Mouse (Mus musculus) MEL (cell line): ENCODE data around the gene Prodh2. TPM values are rescaled to one million over a fixed set of nuclear protein-coding genes. Genes with fewer than 3 reads are reported as not detected.

Experiments used
- DNase-seq: peaks from one replicate; pipeline ENCODE4 v3.0.0; 2011; ENCODE audit warnings: low read depth, low spot score
- H3K27ac ChIP-seq: 2 replicates; pipeline ENCODE4 v1.5.1; 2012; ENCODE audit warnings: low read depth, mild to moderate bottlenecking, control low read depth, low read length, moderate library complexity; ENCODE audit not compliant: control insufficient read depth
- H3K27me3 ChIP-seq, 2 experiments: fragments of 150-350 bp in 1 of 2; sonication (generic) in 1 of 2; 2 replicates each; pipeline ENCODE4 v1.6.1; 2012; ENCODE audit warnings: low read length in 2 of 2, mild to moderate bottlenecking in 2 of 2, improper control_type of control experiment in 1 of 2, moderate library complexity in 1 of 2; ENCODE audit not compliant: insufficient read depth in 2 of 2, control insufficient read depth in 1 of 2
- H3K36me3 ChIP-seq, 2 experiments: 2 replicates each; pipeline ENCODE4 v1.6.1; 2012 to 2014; ENCODE audit warnings: low read length in 2 of 2, improper control_type of control experiment in 1 of 2, inconsistent platforms in 1 of 2, mild to moderate bottlenecking in 1 of 2; ENCODE audit not compliant: insufficient read depth in 2 of 2, control insufficient read depth in 1 of 2
- H3K4me1 ChIP-seq, 2 experiments: fragments of 150-350 bp in 1 of 2; sonication (generic) in 1 of 2; 2 replicates each; pipeline ENCODE4 v1.6.1; 2012; ENCODE audit warnings: low read length in 2 of 2, improper control_type of control experiment in 1 of 2, mild to moderate bottlenecking in 1 of 2; ENCODE audit not compliant: insufficient read depth in 2 of 2, control insufficient read depth in 1 of 2
- H3K4me3 ChIP-seq, 2 experiments: fragments of 150-350 bp in 1 of 2; sonication (generic) in 1 of 2; 2 replicates each; pipeline ENCODE4 v1.5.1; 2012; ENCODE audit warnings: low read depth in 2 of 2, low read length in 2 of 2, mild to moderate bottlenecking in 2 of 2, moderate library complexity in 2 of 2, control low read depth in 1 of 2, improper control_type of control experiment in 1 of 2; ENCODE audit not compliant: control insufficient read depth in 1 of 2, insufficient read depth in 1 of 2
- H3K79me2 ChIP-seq: 2 replicates; pipeline ENCODE4 v1.6.1; 2012; ENCODE audit warnings: mild to moderate bottlenecking, low read length, moderate library complexity; ENCODE audit not compliant: control insufficient read depth, poor library complexity, insufficient read depth
- H3K9ac ChIP-seq: 2 replicates; pipeline ENCODE4 v1.6.1; 2012; ENCODE audit warnings: low read depth, mild to moderate bottlenecking, control low read depth, low read length, moderate library complexity; ENCODE audit not compliant: control insufficient read depth, poor library complexity, severe bottlenecking
- H3K9me3 ChIP-seq: fragments of 150-350 bp; sonication (generic); replicated peaks from 2 replicates; pipeline ENCODE4 v1.6.1; 2012; ENCODE audit warnings: mild to moderate bottlenecking, low read length, improper control_type of control experiment, moderate library complexity; ENCODE audit not compliant: insufficient read depth
- CHD2 ChIP-seq: IDR thresholded peaks from 2 replicates; pipeline ENCODE4 v1.6.1; 2011; ENCODE audit warnings: low read length, improper control_type of control experiment
- CTCF ChIP-seq, 3 experiments: IDR thresholded peaks in 2 of 3; conservative IDR thresholded peaks in 1 of 3; 2 replicates each; pipeline ENCODE4 v1.5.1; 2011 to 2012; ENCODE audit warnings: low read length in 3 of 3, low read depth in 2 of 3, mild to moderate bottlenecking in 2 of 3, improper control_type of control experiment in 1 of 3, inconsistent platforms in 1 of 3, mixed read lengths in 1 of 3, moderate library complexity in 1 of 3; ENCODE audit not compliant: control insufficient read depth in 1 of 3, insufficient read depth in 1 of 3, poor library complexity in 1 of 3, severe bottlenecking in 1 of 3
- ELF1 ChIP-seq: IDR thresholded peaks from 2 replicates; pipeline ENCODE4 v1.6.1; 2014; ENCODE audit warnings: low read depth, mild to moderate bottlenecking, inconsistent platforms, low read length, improper control_type of control experiment, moderate library complexity
- ETS1 ChIP-seq: IDR thresholded peaks from 2 replicates; pipeline ENCODE4 v1.6.1; 2012; ENCODE audit warnings: low read depth, mild to moderate bottlenecking, inconsistent platforms, low read length, improper control_type of control experiment, moderate library complexity
- GABPA ChIP-seq: IDR thresholded peaks from 2 replicates; pipeline ENCODE4 v1.6.1; 2012; ENCODE audit warnings: low read depth, mild to moderate bottlenecking, inconsistent platforms, low read length, improper control_type of control experiment, moderate library complexity
- HCFC1 ChIP-seq: IDR thresholded peaks from 2 replicates; pipeline ENCODE4 v1.6.1; 2012; ENCODE audit warnings: low read depth, mild to moderate bottlenecking, inconsistent platforms, low read length, improper control_type of control experiment, moderate library complexity
- JUND ChIP-seq: IDR thresholded peaks from 2 replicates; pipeline ENCODE4 v1.6.1; 2011; ENCODE audit warnings: low read depth, mild to moderate bottlenecking, improper control_type of control experiment, low read length
- KAT2A ChIP-seq: conservative IDR thresholded peaks from 2 replicates; pipeline ENCODE4 v1.6.1; 2012; ENCODE audit warnings: low read depth, low read length, improper control_type of control experiment, inconsistent platforms
- MAFK ChIP-seq: IDR thresholded peaks from 2 replicates; pipeline ENCODE4 v1.6.1; 2011; ENCODE audit warnings: low read depth, mild to moderate bottlenecking, low read length, improper control_type of control experiment, borderline replicate concordance
- MAX ChIP-seq: IDR thresholded peaks from 2 replicates; pipeline ENCODE4 v1.6.1; 2011; ENCODE audit warnings: low read length, improper control_type of control experiment
- MEF2A ChIP-seq: IDR thresholded peaks from 2 replicates; pipeline ENCODE4 v1.6.1; 2014; ENCODE audit warnings: low read depth, mild to moderate bottlenecking, inconsistent platforms, low read length, improper control_type of control experiment; ENCODE audit not compliant: poor library complexity, insufficient replicate concordance, severe bottlenecking; ENCODE audit errors: extremely low read depth
- MYC ChIP-seq: IDR thresholded peaks from 2 replicates; pipeline ENCODE4 v1.6.1; 2011; ENCODE audit warnings: low read depth, mild to moderate bottlenecking, low read length, improper control_type of control experiment, moderate library complexity
- POLR2AphosphoS2 ChIP-seq: IDR thresholded peaks from 2 replicates; pipeline ENCODE4 v1.6.1; 2011; ENCODE audit warnings: low read length, improper control_type of control experiment
- RAD21 ChIP-seq: IDR thresholded peaks from 2 replicates; pipeline ENCODE4 v1.6.1; 2011; ENCODE audit warnings: mild to moderate bottlenecking, low read depth, low read length, improper control_type of control experiment
- SIN3A ChIP-seq: IDR thresholded peaks from 2 replicates; pipeline ENCODE4 v1.6.1; 2012; ENCODE audit warnings: low read length, improper control_type of control experiment, inconsistent platforms
- TAL1 ChIP-seq: IDR thresholded peaks from 2 replicates; pipeline ENCODE4 v1.6.1; 2012; ENCODE audit warnings: mild to moderate bottlenecking, inconsistent platforms, low read length, moderate library complexity, mixed read lengths
- TCF12 ChIP-seq: IDR thresholded peaks from 2 replicates; pipeline ENCODE4 v1.6.1; 2014; ENCODE audit warnings: low read depth, mild to moderate bottlenecking, inconsistent platforms, low read length, improper control_type of control experiment, moderate library complexity
- USF1 ChIP-seq: IDR thresholded peaks from 2 replicates; pipeline ENCODE4 v1.6.1; 2014; ENCODE audit warnings: low read depth, mild to moderate bottlenecking, inconsistent platforms, low read length, improper control_type of control experiment, moderate library complexity
- USF2 ChIP-seq, 2 experiments: IDR thresholded peaks; 2 replicates each; pipeline ENCODE4 v1.6.1; 2011 to 2012; ENCODE audit warnings: improper control_type of control experiment in 2 of 2, low read length in 2 of 2, borderline replicate concordance in 1 of 2, inconsistent platforms in 1 of 2, low read depth in 1 of 2, mild to moderate bottlenecking in 1 of 2; ENCODE audit not compliant: insufficient read depth in 1 of 2
- ZC3H11A ChIP-seq: IDR thresholded peaks from 2 replicates; pipeline ENCODE4 v1.6.1; 2012; ENCODE audit warnings: low read depth, mild to moderate bottlenecking, inconsistent platforms, low read length, improper control_type of control experiment
- ZKSCAN1 ChIP-seq: IDR thresholded peaks from 2 replicates; pipeline ENCODE4 v1.6.1; 2012; ENCODE audit warnings: low read depth, mild to moderate bottlenecking, inconsistent platforms, low read length, improper control_type of control experiment, moderate library complexity
- polyA plus RNA-seq, 2 experiments: library from polyadenylated mRNA; stranded (reverse) in 1 of 2; unstranded in 1 of 2; fragments of >175 nt in 1 of 2; fragments of >200 nt in 1 of 2; gene quantifications; 2 replicates each; pipeline versions ENCODE4 v1.2.1 to v1.2.4; 2012; ENCODE audit warnings: low replicate concordance in 2 of 2, low read depth in 1 of 2; ENCODE audit not compliant: insufficient read length in 2 of 2, insufficient read depth in 1 of 2, missing spikeins in 1 of 2
- total RNA-seq: library from RNA; depleted of rRNA; stranded (reverse); fragments of 300-350 nt; gene quantifications from 2 replicates; pipeline ENCODE4 v1.2.3, GENCODE M21; 2012

The Prodh2 gene
- total and polyA plus RNA-seq, 3 experiments = not detected

- H3K36me3 ChIP-seq = no peaks in the 10 kb centered on the region
- no peaks in the 10 kb centered on the region for H3K9me3 ChIP-seq
- H3K27ac ChIP-seq = no peak overlapping the region
- TF ChIP-seq USF2 (IDR thresholded peaks at IDR 0.05; ENCODE audit: borderline replicate concordance in 1 of 2, insufficient read depth in 1 of 2, low read depth in 1 of 2, low read length in 2 of 2) = no peak
- TF ChIP-seq USF1 = no peak
- TF ChIP-seq, all 39 proteins: peak for 0
- Histone ChIP-seq H3K4me3 (no peak overlapping the region), H3K79me2 (no peaks in the 10 kb centered on the region), H3K27me3 (no peaks in the 10 kb centered on the region), H3K9ac (no peak overlapping the region), H3K4me1 (no peaks in the 10 kb centered on the region)
- no peak for DNase-seq
Measured at GRCm38 (mm10) chr7:30520856-30521255, 27.4 kb downstream of the Prodh2 start.

- Histone ChIP-seq H3K27me3 (no peaks in the 10 kb centered on the region), H3K9me3 (no peaks in the 10 kb centered on the region), H3K9ac (no peak overlapping the region), H3K79me2 (no peaks in the 10 kb centered on the region), H3K36me3 (no peaks in the 10 kb centered on the region), H3K27ac (no peak overlapping the region), H3K4me1 (no peaks in the 10 kb centered on the region), H3K4me3 (no peak overlapping the region)
- TF ChIP-seq USF2 (IDR thresholded peaks at IDR 0.05; ENCODE audit: borderline replicate concordance in 1 of 2, insufficient read depth in 1 of 2, low read depth in 1 of 2, low read length in 2 of 2) = no peak
- no peak for TF ChIP-seq JUND
- no peak for TF ChIP-seq ZKSCAN1
- TF ChIP-seq ZC3H11A = no peak
- no peak for TF ChIP-seq GABPA
- no peak for TF ChIP-seq MAX
- TF ChIP-seq HCFC1 = no peak
- no peak for TF ChIP-seq CTCF (IDR thresholded peaks at IDR 0.05 in 2 of 3, conservative IDR thresholded peaks at IDR 0.05 in 1 of 3; ENCODE audit: control insufficient read depth in 1 of 3, insufficient read depth in 1 of 3, low read depth in 2 of 3, low read length in 3 of 3, poor library complexity in 1 of 3, severe bottlenecking in 1 of 3)
- no peak for TF ChIP-seq ELF1
- no peak for TF ChIP-seq KAT2A
- no peak for TF ChIP-seq TCF12
- no peak for DNase-seq
Measured at GRCm38 (mm10) chr7:30522871-30523270, 29.4 kb downstream of the Prodh2 start.

DNA sequence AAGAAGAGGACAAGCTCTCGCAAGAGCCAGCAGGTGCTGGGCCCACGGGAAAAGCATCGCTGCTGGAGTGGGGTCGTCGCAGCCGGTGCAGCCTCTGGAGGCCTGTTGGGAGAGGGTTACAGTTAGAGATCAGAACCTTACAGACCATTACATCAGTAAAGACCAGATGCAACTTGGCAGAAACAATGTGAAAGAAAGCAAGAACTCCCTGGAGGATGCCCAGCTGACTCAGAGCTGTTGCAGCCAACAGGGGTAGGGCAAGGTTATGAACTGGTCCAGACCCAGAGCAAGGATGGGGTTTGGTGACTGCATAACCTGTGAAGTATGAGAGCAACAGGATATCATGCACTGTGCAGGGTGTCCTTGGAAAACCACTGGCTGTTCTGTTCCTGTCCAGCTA, 31.1 kb downstream of the Prodh2 start:
- TF ChIP-seq MAX (no peak), MEF2A (no peak), CHD2 (no peak), SIN3A (no peak), ELF1 (no peak), ETS1 (no peak), RAD21 (no peak), MAFK (no peak), CTCF (IDR thresholded peaks at IDR 0.05 in 2 of 3, conservative IDR thresholded peaks at IDR 0.05 in 1 of 3; ENCODE audit: control insufficient read depth in 1 of 3, insufficient read depth in 1 of 3, low read depth in 2 of 3, low read length in 3 of 3, poor library complexity in 1 of 3, severe bottlenecking in 1 of 3) (no peak), MYC (no peak), POLR2AphosphoS2 (no peak), TAL1 (no peak)
- TF ChIP-seq, all 39 proteins: peak for 0
- Histone ChIP-seq H3K27ac (no peak overlapping the region), H3K4me1 (no peaks in the 10 kb centered on the region), H3K79me2 (no peaks in the 10 kb centered on the region), H3K9ac (no peak overlapping the region), H3K36me3 (no peaks in the 10 kb centered on the region), H3K4me3 (no peak overlapping the region), H3K27me3 (no peaks in the 10 kb centered on the region), H3K9me3 (no peaks in the 10 kb centered on the region)
- no peak for DNase-seq
